Mouse (Mus musculus) neural tube, embryonic 14.5 days (tissue): ENCODE measurements at regions not wholly inside any gene's neighbourhood (a gene's known extent, or its start where the extent isn't known, plus 50 kb on each side); places are given as distances from the start of the nearest gene placed in this dataset.

Source experiments
- ATAC-seq: fragments of 200-750 bp; cut with Nextera tagmentation; 2 replicates; pipeline ENCODE4 v1.8.0; 2017; ENCODE audit warnings: low read depth, mild to moderate bottlenecking, moderate TSS enrichment, moderate library complexity
- H3K27ac ChIP-seq: fragments of 300-500 bp; sonication (generic); 2 replicates; pipeline ENCODE4 v1.5.1; 2014; ENCODE audit warnings: low read depth, mild to moderate bottlenecking, control low read depth, low read length, moderate library complexity, mixed read lengths
- H3K27me3 ChIP-seq: fragments of 300-500 bp; sonication (generic); 2 replicates; pipeline ENCODE4 v1.6.1; 2014; ENCODE audit warnings: low read length; ENCODE audit not compliant: control insufficient read depth, insufficient read depth
- H3K36me3 ChIP-seq: fragments of 300-500 bp; sonication (generic); 2 replicates; pipeline ENCODE4 v1.6.1; 2014; ENCODE audit warnings: low read length, mixed read lengths; ENCODE audit not compliant: control insufficient read depth, insufficient read depth
- H3K4me1 ChIP-seq: fragments of 300-500 bp; sonication (generic); 2 replicates; pipeline ENCODE4 v1.6.1; 2014; ENCODE audit warnings: low read length; ENCODE audit not compliant: control insufficient read depth, insufficient read depth
- H3K4me2 ChIP-seq: fragments of 300-500 bp; sonication (generic); 2 replicates; pipeline ENCODE4 v1.6.1; 2014; ENCODE audit warnings: mild to moderate bottlenecking, low read depth, low read length, control low read depth
- H3K4me3 ChIP-seq: fragments of 300-500 bp; sonication (generic); 2 replicates; pipeline ENCODE4 v1.5.1; 2014; ENCODE audit warnings: low read depth, low read length, control low read depth, mixed read lengths
- H3K9ac ChIP-seq: fragments of 300-500 bp; sonication (generic); replicated peaks from 2 replicates; pipeline ENCODE4 v1.6.1; 2014; ENCODE audit warnings: low read depth, mild to moderate bottlenecking, control low read depth, low read length, mixed read lengths
- H3K9me3 ChIP-seq: fragments of 300-500 bp; sonication (generic); 2 replicates; pipeline ENCODE4 v1.6.1; 2016; ENCODE audit warnings: low read length; ENCODE audit not compliant: control insufficient read depth
- WGBS: fragments of 180-500 bp; shearing (Covaris S2); extraction: QIAGEN DNeasy Blood & Tissue Kit; methylation state at CpG from one replicate; pipeline ENCODE4 v1.1.7; 2014; 5-methylcytosine and 5-hydroxymethylcytosine counted together

DNA sequence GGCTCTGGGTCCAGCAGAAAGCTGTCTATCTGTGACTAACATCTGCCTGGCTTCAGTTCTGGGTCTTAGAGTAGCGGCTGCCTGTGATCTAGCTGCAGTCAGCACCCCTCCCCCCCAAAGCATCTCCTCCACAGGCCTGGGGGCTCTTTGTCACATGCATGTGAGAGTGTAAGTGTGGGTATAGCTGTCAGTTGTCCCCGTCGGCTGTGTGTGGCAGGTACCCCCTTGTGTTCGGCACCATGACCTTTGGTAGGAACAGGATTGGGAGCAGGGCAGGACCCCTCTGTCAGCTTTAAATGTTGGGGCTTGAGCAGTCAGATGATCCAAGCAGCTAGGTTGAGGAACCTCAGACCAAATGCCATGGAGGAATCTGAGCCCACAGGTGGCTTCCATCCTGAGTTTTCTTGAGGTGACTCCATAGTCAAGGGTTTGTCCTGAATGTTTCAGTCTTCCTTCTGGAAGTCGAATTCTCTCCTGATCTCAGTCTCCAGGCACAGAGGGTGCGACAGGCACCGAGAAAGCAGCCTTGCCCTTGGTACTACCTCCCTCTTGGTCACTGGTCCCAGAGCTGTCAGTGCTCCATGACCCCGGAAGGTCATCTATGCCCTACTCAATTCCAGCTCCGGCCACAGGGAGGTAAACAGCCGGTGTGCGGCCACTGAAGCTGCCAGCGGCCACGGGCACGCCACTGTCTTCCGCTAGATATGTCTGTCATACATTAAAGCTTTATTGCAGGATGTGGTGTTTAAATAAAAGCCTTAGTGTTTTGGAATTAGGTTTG, 55.9 kb upstream of the Gata5 start:
- H3K4me2 ChIP-seq = no peak overlapping the region
- H3K9me3 ChIP-seq = no peaks in the 10 kb centered on the region
- peaks cover 11% of the 10 kb centered on the region for H3K27me3 ChIP-seq
- no peak for ATAC-seq
- no peak overlapping the region for H3K4me3 ChIP-seq
- peaks cover 7% of the 10 kb centered on the region; the same call in 1 of the 2 replicates for H3K4me1 ChIP-seq
- no peaks in the 10 kb centered on the region for H3K36me3 ChIP-seq
- no peak overlapping the region for H3K9ac ChIP-seq
- 76% methylated on average over 15 of the region's 15 CpGs for WGBS
- H3K27ac ChIP-seq = no peak overlapping the region

DNA sequence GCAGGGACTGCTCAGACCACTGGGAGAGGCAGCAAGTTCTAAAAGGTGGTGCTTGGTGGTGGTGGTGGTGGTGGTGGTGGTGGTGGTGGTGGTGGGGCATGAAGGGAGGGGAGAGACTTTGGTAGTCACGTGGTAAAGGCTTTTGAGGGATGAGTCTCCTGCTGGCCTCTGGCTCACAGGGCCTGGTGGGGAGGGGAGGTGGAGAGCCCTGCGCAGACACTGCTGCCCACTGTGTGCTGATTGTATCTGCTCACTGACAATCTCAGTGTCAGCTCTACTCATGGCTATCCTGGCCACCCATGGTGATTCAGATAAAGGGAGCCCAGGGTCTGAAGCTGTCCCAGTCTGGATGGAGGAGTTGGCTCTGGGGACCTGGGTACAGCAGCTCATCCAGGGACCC, 55.0 kb upstream of the Gata5 start:
- WGBS = 62% methylated on average over 2 of the region's 2 CpGs
- H3K36me3 ChIP-seq = no peaks in the 10 kb centered on the region
- H3K9me3 ChIP-seq = no peaks in the 10 kb centered on the region
- no peak overlapping the region for H3K27ac ChIP-seq
- peaks cover 9% of the 10 kb centered on the region; the same call in 1 of the 2 replicates for H3K4me1 ChIP-seq
- H3K9ac ChIP-seq = no peak overlapping the region
- H3K27me3 ChIP-seq = peaks cover 16% of the 10 kb centered on the region
- no peak for ATAC-seq
- H3K4me3 ChIP-seq = no peak overlapping the region
- no peak overlapping the region for H3K4me2 ChIP-seq

DNA sequence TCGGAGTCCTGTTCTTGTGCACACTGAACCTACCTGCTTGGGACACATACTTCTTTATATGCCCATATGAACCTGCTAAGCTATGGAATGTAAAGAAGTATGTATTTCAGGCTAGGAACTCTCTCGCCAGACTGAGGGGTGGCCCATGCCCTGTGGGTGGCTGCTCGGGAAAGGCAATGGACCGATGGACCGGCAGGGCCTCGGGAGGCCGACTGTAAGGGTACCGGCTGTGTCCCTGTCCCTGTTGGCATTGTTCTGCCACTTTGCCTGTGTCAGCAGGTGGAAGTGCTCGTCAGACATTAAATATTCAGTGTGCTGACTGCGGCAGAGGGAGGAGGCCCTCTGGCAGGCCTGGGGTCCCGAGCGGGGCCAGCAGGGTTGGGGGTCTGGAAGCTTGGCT, 54.5 kb upstream of the Gata5 start:
- peaks cover 16% of the 10 kb centered on the region for H3K27me3 ChIP-seq
- no peak overlapping the region for H3K9ac ChIP-seq
- no peak overlapping the region for H3K4me3 ChIP-seq
- no peak overlapping the region for H3K27ac ChIP-seq
- 52% methylated on average over 12 of the region's 12 CpGs for WGBS
- no peaks in the 10 kb centered on the region for H3K36me3 ChIP-seq
- H3K4me2 ChIP-seq = no peak overlapping the region
- ATAC-seq = no peak
- peaks cover 9% of the 10 kb centered on the region; the same call in 1 of the 2 replicates for H3K4me1 ChIP-seq
- no peaks in the 10 kb centered on the region for H3K9me3 ChIP-seq

DNA sequence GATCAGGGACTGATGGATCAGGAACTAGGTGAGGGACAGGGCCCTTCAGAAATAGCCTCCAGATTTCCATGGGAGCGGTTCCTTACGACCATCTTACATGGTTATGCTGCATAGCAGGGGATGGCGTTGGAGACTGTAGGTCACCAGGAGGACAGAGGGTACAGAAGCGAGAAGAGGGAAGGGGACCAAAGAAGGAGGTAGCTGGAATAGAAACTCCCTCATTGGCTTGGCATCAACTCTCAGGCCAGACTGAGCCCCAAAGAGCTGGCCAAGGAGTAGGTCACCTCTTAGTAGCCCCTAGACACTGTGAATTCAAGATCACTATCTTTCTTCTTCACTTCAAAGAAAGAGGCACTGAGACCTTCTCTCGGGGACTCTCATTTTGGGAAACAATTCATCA, 53.6 kb upstream of the Gata5 start:
- Histone ChIP-seq H3K27me3 (peaks cover 16% of the 10 kb centered on the region), H3K9me3 (no peaks in the 10 kb centered on the region), H3K4me1 (peaks cover 9% of the 10 kb centered on the region; the same call in 1 of the 2 replicates), H3K27ac (no peak overlapping the region), H3K9ac (no peak overlapping the region), H3K36me3 (no peaks in the 10 kb centered on the region), H3K4me2 (no peak overlapping the region), H3K4me3 (no peak overlapping the region)
- WGBS = 80% methylated on average over 5 of the region's 5 CpGs
- ATAC-seq = no peak

DNA sequence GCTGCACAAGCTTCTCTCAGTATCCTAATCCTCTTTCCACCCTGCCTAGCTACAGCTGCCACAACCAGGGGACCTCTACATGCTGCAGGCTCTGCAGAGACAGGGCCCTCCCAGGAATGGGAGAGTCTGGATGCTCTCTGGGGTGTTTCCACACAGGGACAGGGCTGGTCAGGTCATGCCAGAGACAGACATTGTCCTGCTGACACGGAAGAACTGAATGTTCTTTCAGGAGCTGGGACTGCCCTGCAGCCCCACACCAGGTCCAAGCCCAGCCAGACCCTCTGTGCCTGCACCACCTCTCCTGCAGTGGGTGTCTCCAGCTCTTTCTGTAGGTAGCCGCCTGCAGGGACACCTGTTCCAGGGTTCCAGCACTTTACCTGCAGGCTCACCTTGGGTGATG, 52.8 kb upstream of the Gata5 start:
- no peaks in the 10 kb centered on the region for H3K36me3 ChIP-seq
- peaks cover 9% of the 10 kb centered on the region; the same call in 1 of the 2 replicates for H3K4me1 ChIP-seq
- no peak overlapping the region for H3K4me2 ChIP-seq
- H3K27me3 ChIP-seq = peaks cover 16% of the 10 kb centered on the region
- no peak overlapping the region for H3K4me3 ChIP-seq
- ATAC-seq = no peak
- no peaks in the 10 kb centered on the region for H3K9me3 ChIP-seq
- H3K9ac ChIP-seq = no peak overlapping the region
- H3K27ac ChIP-seq = no peak overlapping the region
- WGBS = 59% methylated on average over 2 of the region's 2 CpGs

DNA sequence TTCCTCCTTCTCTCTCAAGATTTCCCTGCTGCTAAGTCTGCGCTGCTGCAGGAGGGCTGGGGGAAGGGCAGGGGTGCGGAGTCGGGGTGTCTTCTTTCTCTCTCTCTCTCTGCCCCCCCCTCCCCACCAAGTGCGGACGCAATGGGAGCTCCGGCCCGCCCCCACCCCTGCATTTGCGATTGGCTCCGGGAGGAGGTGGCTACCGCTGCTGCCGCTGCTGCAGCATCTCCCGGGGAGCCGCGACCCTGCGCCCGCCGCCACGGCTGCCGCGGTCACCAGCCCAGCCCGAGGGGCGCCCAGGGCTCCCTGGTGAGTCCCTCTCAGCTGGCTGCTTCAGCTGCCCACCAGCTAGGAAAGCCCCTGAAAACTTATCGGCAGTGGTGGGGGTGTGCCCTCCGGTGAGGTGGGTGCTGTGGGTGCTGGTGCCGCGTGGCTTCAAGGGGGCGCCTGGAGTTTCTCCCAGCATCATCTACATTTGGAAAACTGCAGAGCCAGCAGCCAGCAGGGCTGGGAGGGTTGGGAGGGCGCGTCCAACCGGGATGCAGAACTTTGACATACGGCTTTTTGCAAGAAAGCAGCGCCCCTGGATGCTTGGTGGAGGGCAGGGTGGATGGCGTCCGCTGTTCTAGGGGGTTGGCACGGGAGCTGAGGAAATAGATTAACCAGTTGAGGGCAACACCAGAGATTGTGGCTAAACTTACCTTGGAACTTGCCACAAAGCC, 51.6 kb upstream of the Gata5 start:
- H3K9me3 ChIP-seq = no peaks in the 10 kb centered on the region
- peak overlapping the region; percentile 52 for H3K9ac ChIP-seq
- H3K27me3 ChIP-seq = peaks cover 16% of the 10 kb centered on the region
- 0 out of 2 replicates have a peak overlapping the region, but pooled peaks have one; percentile 2 for H3K27ac ChIP-seq
- H3K36me3 ChIP-seq = no peaks in the 10 kb centered on the region
- peak overlapping the region; percentile 45 for H3K4me3 ChIP-seq
- H3K4me1 ChIP-seq = peaks cover 9% of the 10 kb centered on the region; the same call in 1 of the 2 replicates
- peak overlapping the region; percentile 73 for H3K4me2 ChIP-seq
- peak; percentile 52 for ATAC-seq
- WGBS = under 1% methylated on average over 34 of the region's 35 CpGs

DNA sequence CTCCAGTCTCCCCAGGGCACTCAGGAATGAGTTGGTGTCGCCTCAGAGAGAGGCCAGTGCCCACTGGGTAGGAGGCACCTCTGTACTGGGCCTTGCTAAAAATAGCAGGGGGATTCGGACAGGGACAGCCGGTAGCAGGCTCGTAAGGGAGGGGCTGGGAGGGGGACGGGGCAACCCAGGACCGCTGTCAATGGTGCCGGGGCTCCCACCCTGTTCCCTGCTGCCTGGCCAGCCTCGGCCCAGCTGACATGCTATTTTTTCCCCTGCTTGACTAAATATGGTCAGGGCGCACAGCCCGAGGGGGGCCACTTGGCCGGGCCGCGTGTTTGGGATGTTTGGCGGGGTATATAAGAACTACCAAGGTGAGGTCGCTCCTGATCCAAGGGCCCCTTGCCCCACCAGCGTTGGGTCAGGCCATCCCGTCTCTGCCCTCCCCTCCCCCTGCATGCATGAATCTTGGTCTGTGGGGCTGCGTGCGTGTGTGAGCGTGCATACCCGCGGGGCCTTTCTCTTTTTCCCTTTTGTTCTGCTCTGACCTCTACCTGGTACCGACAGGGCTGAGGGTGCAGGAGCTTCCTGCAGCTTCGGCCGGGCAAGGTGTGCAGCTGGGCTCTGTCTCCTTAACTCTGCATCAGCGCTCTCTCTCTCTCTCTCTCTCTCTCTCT, 50.9 kb upstream of the Gata5 start:
- Histone ChIP-seq H3K9ac (peak overlapping the region; percentile 52; the same call in 1 of the 2 replicates), H3K4me2 (peak overlapping the region; percentile 73), H3K4me3 (peak overlapping the region; percentile 45), H3K27me3 (peaks cover 16% of the 10 kb centered on the region), H3K4me1 (peaks cover 9% of the 10 kb centered on the region; the same call in 1 of the 2 replicates), H3K9me3 (no peaks in the 10 kb centered on the region), H3K27ac (no peak overlapping the region), H3K36me3 (no peaks in the 10 kb centered on the region)
- peak; percentile 53 for ATAC-seq
- 4% methylated on average over 25 of the region's 26 CpGs for whole genome bisulfite sequencing
